34 mouse cellular contexts compared by ENCODE assay signal in genomic region chr1:183207141-183207540, GRCm38 (mm10). TPM values are rescaled to one million over a fixed set of nuclear protein-coding genes. Genes with fewer than 3 reads are reported as not detected.
DNase-seq lines count a peak whose midpoint lies in the region; ATAC-seq and TF ChIP-seq lines count a peak whose summit lies in the region.
"Had no signal": no experiment of that assay in that cellular context is flagged by ENCODE, and none has a peak within 500 bp of the region (broad histone marks: within the 10 kb centered on the region; RNA-seq: fewer than 3 reads in every experiment).

No protein-coding gene starts in this region.

- no peaks in the 10 kb centered on the region for H3K27me3 ChIP-seq in liver, postnatal 0 days (ENCODE audit: insufficient read depth, low read length)
- H3K27me3 ChIP-seq in liver, embryonic 12.5 days (replicated peaks) = no peaks in the 10 kb centered on the region
- H3K27me3 ChIP-seq in midbrain, postnatal 0 days (ENCODE audit: insufficient read depth, low read length) = no peaks in the 10 kb centered on the region
- H3K27me3 ChIP-seq: embryonic facial prominence, embryonic 15.5 days; heart, embryonic 12.5 days; limb, embryonic 12.5 days; liver, embryonic 13.5 days; neural tube, embryonic 12.5 days; Patski had no signal

- no peak for DNase-seq in liver, postnatal 0 days
- DNase-seq in adrenal gland, adult 8-10 months = peak; percentile 20
- peak; percentile 49 for DNase-seq in fat pad, adult 2 months (ENCODE audit: extremely low read depth, low read depth, low spot score)
- no peak for DNase-seq in cerebellum, adult 8-10 months
- DNase-seq in urinary bladder, postnatal 25 days (ENCODE audit: low spot score) = no peak
- DNase-seq in midbrain, postnatal 0 days (ENCODE audit: low spot score) = no peak
- DNase-seq: B cell, adult 2 months; cerebellum, adult 2 months; cerebellum, postnatal 25 days; gastrocnemius, postnatal 25 days; heart, adult 18-20 months; heart, postnatal 4 days; kidney, adult 9 months; kidney, postnatal 14 days; liver, embryonic 13.5 days; lung, embryonic 14.5 days; lung, postnatal 14 days; right cerebral cortex, adult 18-20 months; spleen, adult 18-20 months; thymus, postnatal 36 days had no signal

- peak; percentile 35; the same call in 1 of the 2 replicates for ATAC-seq in liver, postnatal 0 days
- ATAC-seq in liver, embryonic 12.5 days = no peak
- ATAC-seq in midbrain, postnatal 0 days (ENCODE audit: low FRiP score) = no peak
- ATAC-seq: forebrain, embryonic 14.5 days; intestine, postnatal 0 days; midbrain, embryonic 16.5 days; Patski had no signal

- no peak for TF ChIP-seq CTCF in liver, postnatal 0 days (IDR thresholded peaks at IDR 0.05; ENCODE audit: low read depth)
- TF ChIP-seq CTCF in midbrain, postnatal 0 days (IDR thresholded peaks at IDR 0.05) = no peak

- H3K27ac ChIP-seq in liver, postnatal 0 days (ENCODE audit: low read depth) = no peak overlapping the region
- H3K27ac ChIP-seq in liver, embryonic 12.5 days = no peak overlapping the region
- H3K27ac ChIP-seq in midbrain, postnatal 0 days (ENCODE audit: low read depth, low read length) = no peak overlapping the region
- H3K27ac ChIP-seq: embryonic facial prominence, embryonic 10.5 days; embryonic facial prominence, embryonic 15.5 days; hindbrain, embryonic 14.5 days; left cerebral cortex, adult 2 months; limb, embryonic 12.5 days; liver, embryonic 13.5 days; neural tube, embryonic 12.5 days had no signal

- no peak overlapping the region for H3K9ac ChIP-seq in liver, postnatal 0 days (replicated peaks)
- no peak overlapping the region for H3K9ac ChIP-seq in liver, embryonic 12.5 days
- H3K9ac ChIP-seq in midbrain, postnatal 0 days (replicated peaks; ENCODE audit: low read length, poor library complexity, severe bottlenecking) = no peak overlapping the region
- H3K9ac ChIP-seq: embryonic facial prominence, embryonic 15.5 days; heart, embryonic 12.5 days; hindbrain, embryonic 14.5 days; limb, embryonic 12.5 days; liver, embryonic 13.5 days; lung, embryonic 14.5 days; neural tube, embryonic 12.5 days had no signal

- no peaks in the 10 kb centered on the region for H3K36me3 ChIP-seq in liver, postnatal 0 days (replicated peaks; ENCODE audit: insufficient read depth, low read length)
- no peaks in the 10 kb centered on the region for H3K36me3 ChIP-seq in liver, embryonic 12.5 days
- no peaks in the 10 kb centered on the region for H3K36me3 ChIP-seq in midbrain, postnatal 0 days (ENCODE audit: insufficient read depth, low read length)
- H3K36me3 ChIP-seq: heart, embryonic 12.5 days; liver, embryonic 13.5 days; neural tube, embryonic 12.5 days had no signal

- WGBS in liver, postnatal 0 days (ENCODE audit: insufficient replicate concordance) = 77% methylated on average over 3 of the region's 3 CpGs
- 81% methylated on average over 3 of the region's 3 CpGs for WGBS in liver, embryonic 12.5 days (ENCODE audit: insufficient replicate concordance)
- WGBS in midbrain, postnatal 0 days = 94% methylated on average over 3 of the region's 3 CpGs

- H3K4me2 ChIP-seq in liver, postnatal 0 days (ENCODE audit: low read depth, low read length) = no peak overlapping the region
- H3K4me2 ChIP-seq in liver, embryonic 12.5 days = no peak overlapping the region
- no peak overlapping the region for H3K4me2 ChIP-seq in midbrain, postnatal 0 days (ENCODE audit: low read depth, low read length, poor library complexity, severe bottlenecking)
- H3K4me2 ChIP-seq: embryonic facial prominence, embryonic 15.5 days; heart, embryonic 12.5 days; hindbrain, embryonic 14.5 days; limb, embryonic 12.5 days; liver, embryonic 13.5 days; lung, embryonic 14.5 days; midbrain, embryonic 11.5 days; neural tube, embryonic 12.5 days had no signal

- TF ChIP-seq EP300 in liver, postnatal 0 days (IDR thresholded peaks at IDR 0.05; ENCODE audit: low read depth) = no peak

- no peaks in the 10 kb centered on the region for H3K4me1 ChIP-seq in liver, postnatal 0 days (ENCODE audit: insufficient read depth)
- H3K4me1 ChIP-seq in liver, embryonic 12.5 days = peaks cover 14% of the 10 kb centered on the region
- H3K4me1 ChIP-seq in midbrain, postnatal 0 days (ENCODE audit: insufficient read depth, low read length) = no peaks in the 10 kb centered on the region
- H3K4me1 ChIP-seq: embryonic facial prominence, embryonic 15.5 days; heart, embryonic 12.5 days; neural tube, embryonic 12.5 days had no signal

- H3K4me3 ChIP-seq in liver, postnatal 0 days (ENCODE audit: low read depth, low read length) = no peak overlapping the region
- H3K4me3 ChIP-seq in liver, embryonic 12.5 days = no peak overlapping the region
- no peak overlapping the region for H3K4me3 ChIP-seq in midbrain, postnatal 0 days (ENCODE audit: low read depth, low read length)
- H3K4me3 ChIP-seq: embryonic facial prominence, embryonic 10.5 days; embryonic facial prominence, embryonic 15.5 days; heart, embryonic 12.5 days; left cerebral cortex, adult 2 months; limb, embryonic 12.5 days; liver, embryonic 13.5 days; myocyte; neural tube, embryonic 12.5 days had no signal

- H3K9me3 ChIP-seq in liver, postnatal 0 days (ENCODE audit: low read length) = no peaks in the 10 kb centered on the region
- H3K9me3 ChIP-seq in liver, embryonic 12.5 days (replicated peaks) = no peaks in the 10 kb centered on the region
- H3K9me3 ChIP-seq in midbrain, postnatal 0 days (ENCODE audit: low read length) = no peaks in the 10 kb centered on the region
- H3K9me3 ChIP-seq: embryonic facial prominence, embryonic 10.5 days; embryonic facial prominence, embryonic 15.5 days; heart, embryonic 12.5 days; limb, embryonic 12.5 days; liver, embryonic 13.5 days; neural tube, embryonic 12.5 days had no signal

RNA-seq across cellular contexts. Expression of gene Disp1, which starts 14.2 kb away (rescaled TPM):
- polyA plus RNA-seq in liver, postnatal 0 days (2015; fragmentation: Nextera tagmentation; extraction: Ambion mirVana) = 1.6 and 1.9 TPM in 2 replicates
- 4.0 and 5.1 TPM in 2 replicates for polyA plus RNA-seq in liver, embryonic 12.5 days (2016; fragmentation: Nextera tagmentation; extraction: Ambion mirVana)
- 10 to 100 TPM; 14.9 to 20.2 (median 18.8) TPM for total RNA-seq in adrenal gland, adult 8-10 months (2022)
- total RNA-seq in midbrain, postnatal 0 days (2014; rRNA removed) = 12.3 and 14.1 TPM in 2 replicates
- 7.6 TPM in 2 replicates for polyA plus RNA-seq in midbrain, postnatal 0 days (2015; fragmentation: Nextera tagmentation; extraction: Ambion mirVana)

Comparison
In these comparisons a context has a peak if more than half of its experiments do, and no peak if none do; other contexts are left out.
1. DNase-seq: peak in adrenal gland, adult 8-10 months (single experiment) and fat pad, adult 2 months (single experiment); none in liver, postnatal 0 days (single experiment), cerebellum, adult 8-10 months (single experiment), urinary bladder, postnatal 25 days (single experiment) and midbrain, postnatal 0 days (single experiment).